Mouse (Mus musculus) left cerebral cortex, postnatal 14 days (tissue): ENCODE results near the gene Capsl. TPM values are rescaled to one million over a fixed set of nuclear protein-coding genes. Genes with fewer than 3 reads are reported as not detected.

Experiments used
- total RNA-seq, 2 experiments: library from RNA; stranded (reverse); gene quantifications; 2 replicates each; pipeline ENCODE4 v1.2.3; 2021

The Capsl gene
- total RNA-seq, 2 experiments from 2014 or later: 1.1 to 4.6 TPM

Other genes starting within 250 kb of the Capsl start
- not detected for gene Ugt3a1, start 159.1 kb upstream of the Capsl start, total RNA-seq
- not detected for gene Ugt3a2, start 100.5 kb upstream of the Capsl start, total RNA-seq
- under 1 TPM; 0.42 to 0.46 TPM for gene Il7r, start 94.1 kb downstream of the Capsl start, total RNA-seq